Mouse (Mus musculus) hindbrain, embryonic 11.5 days (tissue): Measurements from ENCODE around the gene Rpl23. TPM values are rescaled to one million over a fixed set of nuclear protein-coding genes. Genes with fewer than 3 reads are reported as not detected.
A peak's percentile ranks its signal among the peaks of the same experiment; 100 is the strongest.

Experiments used
- ATAC-seq: fragments of 200-750 bp; cut with Nextera tagmentation; 2 replicates; pipeline ENCODE4 v1.8.0; 2017; ENCODE audit warnings: mild to moderate bottlenecking, moderate TSS enrichment, moderate library complexity; ENCODE audit not compliant: low FRiP score
- DNase-seq: peaks from one replicate; pipeline ENCODE4 v3.0.0-alpha.2; 2015; ENCODE audit warnings: low spot score
- H3K27ac ChIP-seq: fragments of 300-500 bp; sonication (generic); 2 replicates; pipeline ENCODE4 v1.5.1; 2014; ENCODE audit warnings: mild to moderate bottlenecking, low read depth, low read length
- H3K27me3 ChIP-seq: fragments of 300-500 bp; sonication (generic); 2 replicates; pipeline ENCODE4 v1.6.1; 2014; ENCODE audit warnings: mild to moderate bottlenecking, low read length, moderate library complexity, mixed read lengths; ENCODE audit not compliant: control insufficient read depth, insufficient read depth
- H3K36me3 ChIP-seq: fragments of 300-500 bp; sonication (generic); 2 replicates; pipeline ENCODE4 v1.6.1; 2014; ENCODE audit warnings: mild to moderate bottlenecking, low read length, moderate library complexity, mixed read lengths; ENCODE audit not compliant: control insufficient read depth, insufficient read depth
- H3K4me1 ChIP-seq: fragments of 300-500 bp; sonication (generic); replicated peaks from 2 replicates; pipeline ENCODE4 v1.6.1; 2014; ENCODE audit warnings: low read length, mixed read lengths; ENCODE audit not compliant: control insufficient read depth, insufficient read depth
- H3K4me2 ChIP-seq: fragments of 300-500 bp; sonication (generic); replicated peaks from 2 replicates; pipeline ENCODE4 v1.6.1; 2014; ENCODE audit warnings: mild to moderate bottlenecking, low read depth, low read length
- H3K4me3 ChIP-seq: fragments of 300-500 bp; sonication (generic); 2 replicates; pipeline ENCODE4 v1.5.1; 2014; ENCODE audit warnings: low read depth, low read length
- H3K9ac ChIP-seq: fragments of 300-500 bp; sonication (generic); 2 replicates; pipeline ENCODE4 v1.6.1; 2014; ENCODE audit warnings: low read depth, low read length
- H3K9me3 ChIP-seq: fragments of 300-500 bp; sonication (generic); 2 replicates; pipeline ENCODE4 v1.6.1; 2016; ENCODE audit warnings: low read length; ENCODE audit not compliant: control insufficient read depth
- WGBS: fragments of 180-500 bp; shearing (Covaris S2); extraction: QIAGEN DNeasy Blood & Tissue Kit; methylation state at CpG from one replicate; pipeline ENCODE4 v1.1.7; 2014; 5-methylcytosine and 5-hydroxymethylcytosine counted together
- polyA plus RNA-seq: library from polyadenylated mRNA; unstranded; fragments of >200 nt; fragmentation: Nextera tagmentation; extraction: Ambion mirVana; gene quantifications from 2 replicates; pipeline ENCODE4 v1.2.1, GENCODE M21; 2014

Rpl23 gene
- polyA plus RNA-seq, 1 experiment from 2014 or later = 458 TPM

- Histone ChIP-seq H3K4me3 (no peak overlapping the region), H3K27ac (no peak overlapping the region), H3K27me3 (no peaks in the 10 kb centered on the region), H3K4me2 (no peak overlapping the region), H3K36me3 (no peaks in the 10 kb centered on the region), H3K4me1 (no peaks in the 10 kb centered on the region; the same call in 1 of the 2 replicates), H3K9ac (no peak overlapping the region), H3K9me3 (no peaks in the 10 kb centered on the region)
- DNase-seq (no peak), ATAC-seq (no peak)
- 84% methylated on average over 5 of the region's 5 CpGs for WGBS
Measured at GRCm38 (mm10) chr11:97789727-97790126, 7.5 kb upstream of the Rpl23 start.

- no peak overlapping the region for H3K9ac ChIP-seq
- H3K27ac ChIP-seq = no peak overlapping the region
- no peaks in the 10 kb centered on the region for H3K36me3 ChIP-seq
- WGBS = 86% methylated on average over 3 of the region's 3 CpGs
- no peaks in the 10 kb centered on the region; the same call in 1 of the 2 replicates for H3K4me1 ChIP-seq
- ATAC-seq (no peak), DNase-seq (no peak)
- H3K9me3 ChIP-seq = no peaks in the 10 kb centered on the region
- H3K4me3 ChIP-seq = no peak overlapping the region
- H3K27me3 ChIP-seq = no peaks in the 10 kb centered on the region
- no peak overlapping the region for H3K4me2 ChIP-seq
Measured at GRCm38 (mm10) chr11:97787961-97788360, 5.7 kb upstream of the Rpl23 start.

DNA sequence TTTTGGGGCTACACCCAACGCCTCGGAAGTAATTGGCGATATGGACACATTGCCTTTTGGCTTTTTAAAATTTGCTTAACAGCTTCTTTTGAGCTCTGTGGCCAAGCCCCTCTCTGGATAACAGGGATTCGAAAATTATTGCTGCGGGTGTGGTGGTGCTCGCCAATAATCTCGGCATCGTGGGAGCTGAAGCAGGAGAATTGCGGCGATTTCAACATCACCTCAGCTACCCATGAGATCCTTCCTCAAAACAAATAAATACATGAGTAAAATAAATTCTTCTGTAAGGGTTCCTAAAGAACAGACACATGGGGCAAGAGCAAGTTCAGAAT lies 293 bp upstream of the Rpl23 start:
- peak overlapping the region; percentile 52 for H3K4me2 ChIP-seq
- no peaks in the 10 kb centered on the region for H3K27me3 ChIP-seq
- H3K9ac ChIP-seq = peak overlapping the region; percentile 54
- peak overlapping the region; percentile 99 for H3K4me3 ChIP-seq
- H3K4me1 ChIP-seq = peaks cover 4% of the 10 kb centered on the region; the same call in 1 of the 2 replicates
- H3K9me3 ChIP-seq = no peaks in the 10 kb centered on the region
- no peak for DNase-seq
- no peak overlapping the region for H3K27ac ChIP-seq
- WGBS = under 1% methylated on average over 10 of the region's 10 CpGs
- ATAC-seq = no peak; the same call in 1 of the 2 replicates
- H3K36me3 ChIP-seq = peaks cover 7% of the 10 kb centered on the region; the same call in 1 of the 2 replicates

- no peaks in the 10 kb centered on the region for H3K27me3 ChIP-seq
- ATAC-seq (no peak), DNase-seq (peak; percentile 34)
- peaks cover 4% of the 10 kb centered on the region; the same call in 1 of the 2 replicates for H3K4me1 ChIP-seq
- peaks cover 15% of the 10 kb centered on the region; the same call in 1 of the 2 replicates for H3K36me3 ChIP-seq
- H3K4me2 ChIP-seq = peak overlapping the region; percentile 78
- no peaks in the 10 kb centered on the region for H3K9me3 ChIP-seq
- 2% methylated on average over 11 of the region's 11 CpGs for WGBS
- no peak overlapping the region for H3K27ac ChIP-seq
- H3K9ac ChIP-seq = peak overlapping the region; percentile 97
- peak overlapping the region; percentile 99 for H3K4me3 ChIP-seq
Measured at GRCm38 (mm10) chr11:97781478-97781831, 782 bp downstream of the Rpl23 start.

DNA sequence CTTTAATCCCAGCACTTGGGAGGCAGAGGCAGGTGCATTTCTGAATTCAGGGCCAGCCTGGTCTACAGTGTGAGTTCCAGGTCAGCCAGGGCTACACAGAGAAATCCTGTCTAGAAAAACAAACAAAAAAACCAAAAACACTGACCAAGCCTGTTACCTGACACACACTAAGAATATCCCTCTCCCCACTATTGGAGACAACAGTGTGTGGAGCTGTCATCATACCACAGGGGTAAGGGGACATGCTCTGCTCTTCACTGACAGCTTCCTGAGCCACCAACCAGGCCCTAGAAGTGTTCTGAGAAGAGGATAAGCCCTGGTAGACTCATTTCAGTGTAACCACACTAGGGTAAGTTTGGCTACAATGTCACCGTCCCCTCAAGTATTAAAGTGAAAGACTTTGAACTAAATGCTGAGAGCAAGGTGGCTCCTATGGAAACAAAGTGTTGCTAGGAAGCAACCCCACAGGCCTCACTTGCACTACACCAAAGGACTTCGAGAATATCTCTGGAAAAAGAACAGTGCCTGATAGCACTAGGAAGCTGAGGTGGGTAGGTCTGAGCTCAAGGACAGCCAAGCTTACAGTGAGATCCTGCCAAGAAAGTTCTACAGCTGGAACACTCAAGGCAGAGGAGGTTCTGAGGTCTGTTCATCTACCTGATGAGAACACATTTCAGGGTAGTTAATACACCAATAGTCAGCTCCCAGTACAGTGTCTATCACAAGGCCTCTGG lies 2.1 kb downstream of the Rpl23 start:
- DNase-seq (no peak), ATAC-seq (no peak)
- H3K4me2 ChIP-seq = no peak overlapping the region
- no peak overlapping the region for H3K27ac ChIP-seq
- H3K4me1 ChIP-seq = peaks cover 4% of the 10 kb centered on the region; the same call in 1 of the 2 replicates
- no peak overlapping the region for H3K9ac ChIP-seq
- 92% methylated on average over 2 of the region's 2 CpGs for WGBS
- H3K9me3 ChIP-seq = no peaks in the 10 kb centered on the region
- no peaks in the 10 kb centered on the region for H3K27me3 ChIP-seq
- H3K36me3 ChIP-seq = peaks cover 16% of the 10 kb centered on the region; the same call in 1 of the 2 replicates
- H3K4me3 ChIP-seq = peak overlapping the region; percentile 99; the same call in 1 of the 2 replicates

- H3K27me3 ChIP-seq = no peaks in the 10 kb centered on the region
- no peaks in the 10 kb centered on the region for H3K9me3 ChIP-seq
- no peak for ATAC-seq
- H3K27ac ChIP-seq = no peak overlapping the region
- no peak overlapping the region for H3K4me2 ChIP-seq
- DNase-seq = no peak
- WGBS = 100% methylated on average over 1 of the region's 1 CpGs
- H3K9ac ChIP-seq = no peak overlapping the region
- H3K36me3 ChIP-seq = peaks cover 16% of the 10 kb centered on the region; the same call in 1 of the 2 replicates
- no peak overlapping the region for H3K4me3 ChIP-seq
- peaks cover 4% of the 10 kb centered on the region; the same call in 1 of the 2 replicates for H3K4me1 ChIP-seq
Measured at GRCm38 (mm10) chr11:97778918-97779317, 3.3 kb downstream of the Rpl23 start.

DNA sequence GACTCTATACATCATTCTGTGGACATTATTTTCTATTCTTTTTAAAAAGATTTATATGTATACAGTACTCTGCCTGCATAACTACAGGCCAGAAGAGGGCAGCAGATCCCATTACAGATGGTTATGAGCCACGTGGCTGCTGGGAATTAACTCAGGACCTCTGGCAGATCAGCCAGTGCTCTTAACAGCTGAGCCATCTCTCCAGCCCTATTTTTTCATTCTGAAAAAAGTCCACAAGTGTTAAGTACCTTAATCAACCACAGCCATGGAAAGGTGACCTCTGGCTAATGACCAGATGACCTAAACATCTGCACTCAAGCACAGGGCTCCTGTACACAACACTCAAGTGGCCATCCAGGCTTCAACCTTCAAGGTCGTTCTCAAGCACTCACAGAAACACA lies 5.1 kb downstream of the Rpl23 start:
- Histone ChIP-seq H3K9me3 (no peaks in the 10 kb centered on the region), H3K27me3 (no peaks in the 10 kb centered on the region), H3K27ac (no peak overlapping the region), H3K36me3 (peaks cover 16% of the 10 kb centered on the region; the same call in 1 of the 2 replicates), H3K4me1 (peaks cover 4% of the 10 kb centered on the region; the same call in 1 of the 2 replicates), H3K4me3 (no peak overlapping the region), H3K9ac (no peak overlapping the region), H3K4me2 (no peak overlapping the region)
- ATAC-seq (no peak), DNase-seq (peak; percentile 55)
- WGBS = 51% methylated on average over 2 of the region's 2 CpGs

DNA sequence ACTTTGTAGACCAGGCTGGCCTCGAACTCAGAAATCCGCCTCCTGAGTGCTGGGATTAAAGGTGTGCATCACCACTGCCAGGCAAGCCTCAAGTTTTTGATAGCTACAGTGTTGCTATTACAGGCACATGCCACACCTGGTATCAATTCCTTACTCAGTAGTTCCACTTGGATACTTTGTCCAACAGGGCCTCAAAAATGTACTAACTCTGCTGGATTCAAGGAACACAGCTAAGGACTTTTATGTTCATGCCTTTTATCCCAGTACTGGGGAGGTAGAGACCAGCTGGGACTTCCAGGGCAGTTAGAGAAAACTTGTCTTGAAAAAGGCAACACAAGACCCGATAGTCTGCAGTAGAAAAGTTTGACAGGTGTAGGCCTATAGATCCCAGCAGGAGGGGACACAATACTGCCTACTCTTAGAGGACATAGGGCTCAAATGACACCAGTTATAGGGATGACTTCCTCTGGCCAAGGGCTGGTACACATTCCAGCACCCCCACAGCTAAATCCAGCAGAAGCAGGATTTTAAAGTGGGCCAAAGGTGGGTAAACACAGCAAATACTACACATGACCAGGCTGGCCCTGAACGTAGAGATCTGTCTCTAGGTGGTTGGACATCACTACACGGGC lies 5.6 kb downstream of the Rpl23 start:
- peaks cover 4% of the 10 kb centered on the region; the same call in 1 of the 2 replicates for H3K4me1 ChIP-seq
- 60% methylated on average over 5 of the region's 5 CpGs for WGBS
- no peak overlapping the region for H3K4me3 ChIP-seq
- H3K27me3 ChIP-seq = no peaks in the 10 kb centered on the region
- H3K9ac ChIP-seq = no peak overlapping the region
- ATAC-seq = no peak
- H3K4me2 ChIP-seq = no peak overlapping the region
- no peaks in the 10 kb centered on the region for H3K9me3 ChIP-seq
- DNase-seq = peak; percentile 20
- peaks cover 16% of the 10 kb centered on the region; the same call in 1 of the 2 replicates for H3K36me3 ChIP-seq
- H3K27ac ChIP-seq = no peak overlapping the region
